Mouse (Mus musculus): ENCODE results near the gene Prss16. TPM values are rescaled to one million over a fixed set of nuclear protein-coding genes. Genes with fewer than 3 reads are reported as not detected.

The Prss16 gene
- total RNA-seq, 2 experiments from 2014 or later, result 0.96 TPM; not detected in 1

- no peak for DNase-seq (ENCODE audit: low spot score in 2 of 2)
Observed at GRCm38 (mm10) chr13:22007872-22008271, 1.7 kb downstream of the Prss16 start.

- DNase-seq (ENCODE audit: low spot score in 2 of 2), result no peak
Observed at GRCm38 (mm10) chr13:22007121-22007510, 2.4 kb downstream of the Prss16 start.

GRCm38 (mm10) chr13:22006334-22007120 lies 3.0 kb downstream of the Prss16 start:
- DNase-seq (ENCODE audit: low spot score in 2 of 2), result peak in 1 of 2 experiments; percentile 46

- DNase-seq (ENCODE audit: low spot score in 2 of 2), result no peak
Observed at GRCm38 (mm10) chr13:22005605-22006333, 3.8 kb downstream of the Prss16 start.

DNA sequence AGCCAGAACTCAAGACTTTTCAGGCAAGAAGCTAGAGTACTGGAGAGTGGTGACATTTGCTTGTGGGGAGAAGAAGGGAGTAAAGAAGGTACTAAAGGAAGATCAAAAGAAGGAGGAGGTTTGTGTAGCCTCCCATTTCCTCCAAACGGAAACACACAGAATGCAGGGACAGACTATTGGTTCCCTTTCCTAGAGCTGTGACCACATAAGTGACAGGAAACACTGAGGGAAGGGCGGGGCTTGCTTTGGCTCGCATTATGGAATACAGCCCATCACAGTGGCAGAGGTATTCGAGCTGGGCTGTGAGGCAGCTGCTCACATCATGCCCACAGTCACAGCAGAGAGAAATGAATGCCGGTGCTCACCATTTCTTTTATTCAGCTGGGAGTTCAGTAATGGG lies 7.7 kb downstream of the Prss16 start:
- DNase-seq (ENCODE audit: low spot score in 2 of 2), result no peak

- DNase-seq (ENCODE audit: low spot score in 2 of 2), result no peak
Observed at GRCm38 (mm10) chr13:22001346-22001745, 8.2 kb downstream of the Prss16 start.

GRCm38 (mm10) chr13:21999147-21999546 lies 10.4 kb downstream of the Prss16 start:
- DNase-seq (ENCODE audit: low spot score in 2 of 2), result no peak

DNA sequence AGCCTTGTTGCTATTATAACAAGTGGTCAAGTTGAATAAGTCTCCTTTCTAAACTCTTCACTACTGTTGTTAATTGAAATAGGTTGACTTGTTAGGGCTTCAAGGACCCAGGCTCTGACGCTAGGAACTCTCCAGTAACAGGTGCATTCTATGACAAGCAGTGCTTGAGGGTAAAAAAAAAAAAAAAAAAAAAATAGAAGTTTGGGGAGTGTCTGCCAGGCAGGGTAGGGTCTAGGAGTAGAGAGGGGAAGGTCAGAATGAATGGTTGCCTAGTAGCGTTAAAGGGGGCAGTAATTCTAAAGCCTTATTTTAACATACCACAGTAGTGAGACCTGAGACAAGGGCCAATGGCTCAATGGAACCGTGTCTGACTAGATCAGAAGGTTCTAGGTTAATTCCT lies 11.1 kb downstream of the Prss16 start:
- DNase-seq (ENCODE audit: low spot score in 2 of 2), result no peak

- no peak for DNase-seq (ENCODE audit: low spot score in 2 of 2)
Observed at GRCm38 (mm10) chr13:21997821-21998220, 11.7 kb downstream of the Prss16 start.

DNA sequence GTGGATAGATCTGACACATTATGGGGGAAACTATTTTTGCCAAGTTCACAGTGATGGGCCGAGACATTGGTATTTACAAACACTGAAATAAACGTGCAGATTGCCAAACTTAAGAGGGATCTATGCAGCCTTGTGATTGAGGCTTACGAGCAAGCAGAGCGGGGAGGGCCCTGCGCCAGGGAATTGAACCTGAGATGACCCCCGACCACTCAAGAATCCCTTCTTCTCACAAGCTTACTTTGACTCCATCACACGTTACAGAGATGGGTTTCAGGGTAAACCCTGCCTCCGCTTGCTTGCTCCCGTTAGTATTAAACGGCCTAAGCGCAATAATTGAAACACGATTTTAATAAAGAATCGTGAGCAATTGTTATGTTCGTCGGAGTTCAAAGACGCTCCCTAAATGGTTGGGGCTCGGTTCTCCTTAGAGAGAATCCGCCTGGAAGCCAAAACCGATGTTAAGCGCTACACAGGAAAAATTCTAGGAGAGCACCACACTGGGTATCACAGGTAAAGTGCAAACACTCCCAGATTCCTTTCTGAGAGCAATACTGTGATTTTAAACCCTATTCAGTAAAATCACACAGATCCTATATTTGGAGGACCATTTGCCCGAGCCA lies 12.2 kb downstream of the Prss16 start:
- no peak for DNase-seq (ENCODE audit: low spot score in 2 of 2)

DNA sequence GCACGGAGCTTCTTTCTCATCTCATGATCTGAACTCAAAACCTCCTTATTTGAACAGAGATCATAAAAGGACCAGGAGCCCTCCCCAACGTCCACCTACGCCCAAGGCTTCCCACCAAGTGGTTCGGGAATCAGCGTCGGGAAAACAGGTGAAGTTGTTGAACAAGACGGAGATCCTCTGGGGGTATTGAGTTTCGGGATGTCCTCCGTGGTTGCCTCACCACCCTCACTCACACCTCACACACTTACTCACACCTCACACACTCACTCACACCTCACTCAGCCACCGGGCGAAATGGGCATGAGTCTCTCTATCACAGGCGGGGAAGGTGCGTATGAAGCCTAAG lies 12.7 kb downstream of the Prss16 start:
- no peak for DNase-seq (ENCODE audit: low spot score in 2 of 2)

DNA sequence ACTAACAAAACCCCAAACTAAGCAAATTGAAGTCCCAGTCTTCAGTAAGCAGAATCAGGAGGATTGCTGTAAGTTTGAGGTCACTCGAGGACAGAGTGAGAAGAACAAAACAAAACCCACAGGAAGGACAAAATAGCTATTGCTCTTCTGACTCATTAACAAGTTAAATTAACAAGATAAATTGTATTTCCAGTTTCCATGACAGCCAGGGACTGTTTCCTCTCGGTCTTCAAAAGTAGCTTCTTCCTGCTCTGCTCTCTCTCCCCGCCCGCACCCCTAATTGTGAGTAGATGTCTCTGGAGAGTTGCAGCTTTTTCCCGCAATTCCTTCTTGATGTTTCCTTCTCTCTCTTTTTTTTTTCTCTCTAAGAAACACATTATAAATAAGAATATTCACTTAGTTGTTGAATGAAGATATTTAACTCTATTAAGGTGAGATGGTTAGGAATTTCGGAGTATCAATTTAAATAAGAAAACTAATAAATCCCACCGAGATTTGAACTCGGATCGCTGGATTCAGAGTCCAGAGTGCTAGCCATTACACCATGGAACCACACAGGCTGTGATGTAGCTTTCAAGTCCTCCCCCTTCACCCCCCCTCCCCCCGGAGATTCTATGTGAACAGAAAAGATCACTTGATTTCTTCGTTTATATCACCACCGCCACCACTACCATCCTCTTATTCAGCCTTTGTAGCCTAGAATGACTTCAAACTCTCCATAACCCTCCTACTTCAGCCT lies 13.3 kb downstream of the Prss16 start:
- no peak for DNase-seq (ENCODE audit: low spot score in 2 of 2)

GRCm38 (mm10) chr13:21995331-21995914 lies 14.1 kb downstream of the Prss16 start:
- DNase-seq (ENCODE audit: low spot score in 2 of 2), result no peak

DNA sequence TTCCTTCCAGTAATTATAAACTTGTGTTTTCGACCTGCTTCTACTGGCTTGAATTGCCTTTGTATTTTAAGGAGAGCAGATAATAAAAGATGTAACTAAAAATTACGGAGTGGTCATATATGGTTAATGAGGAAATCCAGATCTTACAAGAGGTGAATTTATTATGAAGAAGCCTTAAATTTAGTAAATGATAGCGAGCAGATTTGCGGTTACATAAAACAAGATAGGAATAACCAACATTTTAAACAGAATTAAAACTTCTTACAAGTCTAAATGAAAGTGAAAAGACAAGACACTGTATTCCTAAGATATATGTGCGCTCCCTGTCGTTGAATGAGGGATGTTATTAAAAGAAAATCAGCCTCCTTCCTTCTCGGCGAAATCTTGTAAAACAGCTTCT lies 14.6 kb downstream of the Prss16 start:
- DNase-seq (ENCODE audit: low spot score in 2 of 2), result no peak

DNA sequence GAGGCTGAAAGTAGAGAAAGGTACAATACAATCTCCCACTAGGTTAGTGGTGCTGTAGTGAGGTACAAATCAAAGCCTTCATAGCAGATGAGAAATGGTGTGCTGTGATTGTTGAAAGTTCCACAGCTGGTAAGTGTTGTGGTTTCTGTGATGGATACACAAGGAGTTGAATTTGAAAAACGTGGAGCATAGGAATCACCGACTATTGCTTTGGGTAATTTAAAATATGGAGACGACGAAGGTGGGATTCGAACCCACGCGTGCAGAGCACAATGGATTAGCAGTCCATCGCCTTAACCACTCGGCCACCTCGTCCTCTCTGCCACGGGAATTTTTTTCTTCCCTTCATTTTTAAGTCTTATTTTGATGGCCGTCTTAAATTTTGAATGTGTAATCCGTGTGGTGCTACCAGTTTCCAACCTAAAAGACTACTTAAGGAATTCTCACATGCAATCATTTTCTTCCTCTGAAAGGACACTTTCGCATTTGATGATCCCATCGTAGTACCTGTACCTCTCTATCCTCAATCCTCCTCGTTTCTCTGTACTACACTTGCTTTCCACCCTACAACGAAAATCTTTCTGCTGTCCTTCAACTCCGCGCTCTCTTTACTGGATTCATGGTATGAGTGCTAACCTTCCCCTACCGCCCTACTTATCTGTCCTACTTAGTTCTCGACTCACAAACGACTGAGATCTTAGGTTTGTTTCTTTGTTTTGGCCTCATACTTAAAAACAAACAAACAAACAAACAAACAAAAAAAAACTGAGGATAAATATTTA lies 15.4 kb downstream of the Prss16 start:
- DNase-seq (ENCODE audit: low spot score in 2 of 2), result no peak

DNA sequence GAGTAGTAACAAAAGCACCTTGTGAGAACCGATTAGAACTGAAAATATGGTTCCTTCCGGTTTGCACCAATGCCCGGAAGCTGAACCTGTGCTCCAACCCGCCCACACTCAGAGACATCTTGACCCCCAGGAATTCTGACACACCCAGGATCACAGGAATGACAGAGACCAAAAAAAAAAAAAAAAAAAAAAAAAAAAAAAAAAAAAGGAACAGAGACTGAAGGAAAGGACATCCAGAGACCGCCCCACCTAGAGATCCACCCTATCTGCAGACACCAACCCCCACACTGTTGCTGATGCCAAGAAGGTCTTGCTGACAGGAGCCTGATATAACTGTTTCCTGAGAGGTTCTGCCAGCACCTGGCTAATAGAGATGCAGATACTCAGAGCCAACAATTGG lies 17.0 kb downstream of the Prss16 start:
- no peak for DNase-seq (ENCODE audit: low spot score in 2 of 2)

DNA sequence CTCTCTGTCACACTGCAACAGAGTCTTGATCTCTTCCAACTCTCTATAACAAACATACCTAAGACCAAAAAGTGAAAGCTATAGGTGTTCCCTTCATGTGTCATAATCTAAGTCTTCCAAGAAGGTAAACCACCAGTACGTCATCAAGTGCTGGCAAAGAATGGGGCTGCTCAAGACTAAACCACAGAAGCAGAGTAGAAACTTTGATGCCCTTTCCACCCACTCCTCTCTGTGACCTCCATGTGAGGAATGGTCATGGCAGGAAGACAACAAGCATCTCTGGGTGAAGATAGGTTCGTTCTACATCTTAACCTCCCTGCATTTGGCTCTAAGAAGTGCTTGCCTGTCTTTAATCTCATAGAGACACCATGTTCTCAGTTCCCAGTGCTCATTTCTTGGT lies 25.1 kb downstream of the Prss16 start:
- no peak for DNase-seq (ENCODE audit: low spot score in 2 of 2)

DNA sequence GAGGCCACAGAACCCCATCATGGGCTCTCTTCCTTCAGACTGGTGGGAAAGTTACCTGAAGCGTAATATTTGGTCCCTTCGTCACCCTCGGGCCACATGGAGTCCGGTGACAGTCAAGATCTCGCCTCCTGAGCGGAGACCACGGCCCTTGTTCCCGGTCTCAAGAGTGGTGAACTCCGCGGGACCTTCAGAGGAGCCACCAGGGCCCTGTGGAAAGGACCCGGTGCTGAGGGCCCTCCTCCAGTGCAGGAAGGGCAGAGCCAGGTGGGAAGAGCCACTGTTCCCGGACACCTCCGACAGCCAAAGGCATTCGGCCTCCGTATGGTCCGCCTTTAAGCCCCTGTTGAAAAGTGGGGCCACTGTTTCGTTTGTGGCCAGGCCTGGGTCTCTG lies 27.7 kb downstream of the Prss16 start:
- DNase-seq (ENCODE audit: low spot score in 2 of 2), result no peak

DNA sequence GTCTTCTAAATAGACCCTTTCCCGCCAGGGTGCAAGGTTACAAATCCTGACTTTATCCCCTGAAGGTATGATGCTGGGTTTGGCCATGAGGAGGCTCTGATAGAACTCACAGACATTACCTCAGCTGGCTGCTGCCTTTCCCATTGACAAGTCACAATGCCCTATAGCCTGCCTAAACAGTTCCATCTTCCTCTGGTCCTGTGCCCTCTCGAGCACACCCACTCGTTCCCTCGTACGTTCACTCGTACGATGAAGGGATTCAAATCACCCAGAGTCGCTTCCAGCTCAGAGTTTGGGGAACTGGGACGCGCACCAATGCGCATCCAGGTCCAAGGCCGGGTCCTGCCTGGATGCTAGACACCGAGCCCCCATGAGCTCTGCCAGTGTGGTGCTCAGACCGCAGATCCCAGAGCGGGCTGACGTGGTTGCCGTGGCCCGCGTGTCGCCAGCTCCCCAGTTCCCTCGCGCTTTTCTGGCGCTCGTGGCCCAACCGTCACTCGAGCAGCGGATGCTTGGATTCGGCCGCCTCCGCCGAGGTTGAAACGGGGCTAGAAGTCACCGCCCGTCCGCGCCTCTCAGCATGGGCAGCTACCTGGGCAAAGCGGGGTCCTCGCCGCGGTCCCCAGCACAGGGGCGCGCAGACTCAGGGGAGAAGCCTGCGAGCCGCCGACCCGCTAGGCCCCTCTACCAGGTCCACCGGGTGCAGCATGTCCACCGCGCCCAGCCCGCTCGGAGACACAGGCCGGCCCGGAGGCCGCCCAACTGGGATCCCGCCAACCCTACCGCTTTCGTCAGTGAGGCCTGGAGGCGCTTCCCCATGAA lies 28.4 kb downstream of the Prss16 start, which contains the start of gene Pom121l2:
Gene Pom121l2 (plus strand): TSS at position 214 of the 822 bp plus-strand sequence.
- peak in 1 of 2 experiments; percentile 38 for DNase-seq (ENCODE audit: low spot score in 2 of 2)
